Mouse (Mus musculus): ENCODE measurements around the gene F2rl3.
A peak's percentile ranks its signal among the peaks of the same experiment; 100 is the strongest.

The F2rl3 gene

GRCm38 (mm10) chr8:72761322-72762051, at the start of gene F2rl3:
Gene F2rl3 (plus strand): TSS chr8:72761880.
- DNase-seq (ENCODE audit: low read depth, low spot score), result no peak

- no peak for DNase-seq (ENCODE audit: low read depth, low spot score)
Measured at GRCm38 (mm10) chr8:72712569-72712968, 49.1 kb upstream of the F2rl3 start.

GRCm38 (mm10) chr8:72716594-72716993, 45.1 kb upstream of the F2rl3 start:
- no peak for DNase-seq (ENCODE audit: low read depth, low spot score)

GRCm38 (mm10) chr8:72720541-72720940, 41.1 kb upstream of the F2rl3 start:
- DNase-seq (ENCODE audit: low read depth, low spot score), result no peak

- peak; percentile 95 for DNase-seq (ENCODE audit: low read depth, low spot score)
Measured at GRCm38 (mm10) chr8:72722769-72723650, 38.7 kb upstream of the F2rl3 start, which contains the start of gene Sin3b. Gene Sin3b (plus strand): TSS chr8:72723285.

GRCm38 (mm10) chr8:72723651-72724001, 38.1 kb upstream of the F2rl3 start:
- DNase-seq (ENCODE audit: low read depth, low spot score), result no peak

GRCm38 (mm10) chr8:72728636-72729035, 33.0 kb upstream of the F2rl3 start:
- no peak for DNase-seq (ENCODE audit: low read depth, low spot score)

- DNase-seq (ENCODE audit: low read depth, low spot score), result no peak
Measured at GRCm38 (mm10) chr8:72735001-72735400, 26.7 kb upstream of the F2rl3 start.

- DNase-seq (ENCODE audit: low read depth, low spot score), result no peak
Measured at GRCm38 (mm10) chr8:72736868-72737267, 24.8 kb upstream of the F2rl3 start.

GRCm38 (mm10) chr8:72746061-72746460, 15.6 kb upstream of the F2rl3 start:
- DNase-seq (ENCODE audit: low read depth, low spot score), result peak; percentile 72

GRCm38 (mm10) chr8:72749846-72750245, 11.8 kb upstream of the F2rl3 start:
- peak; percentile 56 for DNase-seq (ENCODE audit: low read depth, low spot score)

- DNase-seq (ENCODE audit: low read depth, low spot score), result no peak
Measured at GRCm38 (mm10) chr8:72750266-72750665, 11.4 kb upstream of the F2rl3 start.

- DNase-seq (ENCODE audit: low read depth, low spot score), result no peak
Measured at GRCm38 (mm10) chr8:72751126-72751525, 10.6 kb upstream of the F2rl3 start.

GRCm38 (mm10) chr8:72752289-72752688, 9.4 kb upstream of the F2rl3 start:
- no peak for DNase-seq (ENCODE audit: low read depth, low spot score)

GRCm38 (mm10) chr8:72753165-72753564, 8.5 kb upstream of the F2rl3 start:
- no peak for DNase-seq (ENCODE audit: low read depth, low spot score)

- no peak for DNase-seq (ENCODE audit: low read depth, low spot score)
Measured at GRCm38 (mm10) chr8:72753781-72754180, 7.9 kb upstream of the F2rl3 start.

GRCm38 (mm10) chr8:72756031-72756430, 5.6 kb upstream of the F2rl3 start:
- no peak for DNase-seq (ENCODE audit: low read depth, low spot score)

GRCm38 (mm10) chr8:72756771-72757390, 4.8 kb upstream of the F2rl3 start:
- DNase-seq (ENCODE audit: low read depth, low spot score), result peak; percentile 41

- no peak for DNase-seq (ENCODE audit: low read depth, low spot score)
Measured at GRCm38 (mm10) chr8:72757426-72758195, 4.1 kb upstream of the F2rl3 start.

GRCm38 (mm10) chr8:72758310-72758709, 3.4 kb upstream of the F2rl3 start:
- no peak for DNase-seq (ENCODE audit: low read depth, low spot score)

GRCm38 (mm10) chr8:72760216-72760615, 1.5 kb upstream of the F2rl3 start:
- no peak for DNase-seq (ENCODE audit: low read depth, low spot score)

- DNase-seq (ENCODE audit: low read depth, low spot score), result no peak
Measured at GRCm38 (mm10) chr8:72762306-72762705, 626 bp downstream of the F2rl3 start.

Measured in ZHBTc4 (cell line).